Mouse (Mus musculus) liver, embryonic 16.5 days (tissue): Measurements from ENCODE around the gene Wrnip1. TPM values are rescaled to one million over a fixed set of nuclear protein-coding genes. Genes with fewer than 3 reads are reported as not detected.

Source experiments
- ATAC-seq: fragments of 200-750 bp; cut with Nextera tagmentation; 2 replicates; pipeline ENCODE4 v1.8.0; 2017; ENCODE audit warnings: low read depth, mild to moderate bottlenecking, moderate number of reproducible peaks, moderate library complexity
- H3K27ac ChIP-seq: fragments of 300-500 bp; sonication (generic); 2 replicates; pipeline ENCODE4 v1.5.1; 2014; ENCODE audit warnings: mild to moderate bottlenecking, low read length
- H3K27me3 ChIP-seq: fragments of 300-500 bp; sonication (generic); 2 replicates; pipeline ENCODE4 v1.6.1; 2014; ENCODE audit warnings: low read depth, low read length, mixed read lengths; ENCODE audit not compliant: control insufficient read depth, insufficient read depth
- H3K36me3 ChIP-seq: fragments of 300-500 bp; sonication (generic); 2 replicates; pipeline ENCODE4 v1.6.1; 2014; ENCODE audit warnings: mild to moderate bottlenecking; ENCODE audit not compliant: control insufficient read depth, insufficient read depth
- H3K4me1 ChIP-seq: fragments of 300-500 bp; sonication (generic); 2 replicates; pipeline ENCODE4 v1.6.1; 2014; ENCODE audit warnings: low read depth, low read length, mixed read lengths; ENCODE audit not compliant: control insufficient read depth
- H3K4me2 ChIP-seq: fragments of 300-500 bp; sonication (generic); 2 replicates; pipeline ENCODE4 v1.6.1; 2014; ENCODE audit warnings: low read depth, low read length, mixed read lengths
- H3K4me3 ChIP-seq: fragments of 300-500 bp; sonication (generic); 2 replicates; pipeline ENCODE4 v1.5.1; 2014; ENCODE audit warnings: low read depth, mild to moderate bottlenecking, low read length
- H3K9ac ChIP-seq: fragments of 300-500 bp; sonication (generic); 2 replicates; pipeline ENCODE4 v1.6.1; 2014; ENCODE audit warnings: low read depth, low read length
- H3K9me3 ChIP-seq: fragments of 300-500 bp; sonication (generic); replicated peaks from 2 replicates; pipeline ENCODE4 v1.6.1; 2016; ENCODE audit warnings: low read length; ENCODE audit not compliant: control insufficient read depth
- WGBS: fragments of 180-500 bp; shearing (Covaris S2); extraction: QIAGEN DNeasy Blood & Tissue Kit; methylation state at CpG from one replicate; pipeline ENCODE4 v1.1.7; 2014; ENCODE audit not compliant: insufficient replicate concordance; 5-methylcytosine and 5-hydroxymethylcytosine counted together
- polyA plus RNA-seq: library from polyadenylated mRNA; unstranded; fragments of >200 nt; fragmentation: Nextera tagmentation; extraction: Ambion mirVana; gene quantifications from 2 replicates; pipeline ENCODE4 v1.2.1, GENCODE M21; 2015

The Wrnip1 gene
- polyA plus RNA-seq, 1 experiment from 2014 or later = 7.5 TPM

GRCm38 (mm10) chr13:32868843-32869242 lies 67.0 kb downstream of the Wrnip1 start:
- Histone ChIP-seq H3K4me2 (no peak overlapping the region), H3K9ac (no peak overlapping the region), H3K9me3 (no peaks in the 10 kb centered on the region), H3K27ac (no peak overlapping the region), H3K4me3 (no peak overlapping the region), H3K4me1 (no peaks in the 10 kb centered on the region), H3K36me3 (no peaks in the 10 kb centered on the region), H3K27me3 (no peaks in the 10 kb centered on the region)
- 30% methylated on average over 5 of the region's 5 CpGs for WGBS
- no peak for ATAC-seq

Other genes starting within 250 kb of the Wrnip1 start
- 0.09 and 0.41 TPM in 2 replicates for gene Mylk4, start 18.1 kb upstream of the Wrnip1 start, polyA plus RNA-seq
- not detected in 2 replicates for gene D930007J09Rik, start 811 bp downstream of the Wrnip1 start, polyA plus RNA-seq
- gene Serpinb1a, start 49.1 kb downstream of the Wrnip1 start, polyA plus RNA-seq = 39.6 and 41.9 TPM in 2 replicates
- not detected in 2 replicates for gene Serpinb1c, start 96.2 kb downstream of the Wrnip1 start, polyA plus RNA-seq
- 4.4 and 4.7 TPM in 2 replicates for gene Serpinb6b, start 163.2 kb downstream of the Wrnip1 start, polyA plus RNA-seq
- 1.9 and 2.0 TPM in 2 replicates for gene Serpinb9, start 201.2 kb downstream of the Wrnip1 start, polyA plus RNA-seq
- 0.05 TPM in 1 of 2 replicates, not detected in the other for gene Serpinb9b, start 225.4 kb downstream of the Wrnip1 start, polyA plus RNA-seq